Mouse (Mus musculus): ENCODE results near the gene Tmem199. TPM values are rescaled to one million over a fixed set of nuclear protein-coding genes. Genes with fewer than 3 reads are reported as not detected.
"Not testable (repeated sequence)": the region's sequence is repeated elsewhere in the genome, so short reads cannot be mapped to it uniquely, and the experiment has no call there.

Tmem199 gene
- polyA plus RNA-seq, 1 experiment = 8.7 TPM

DNA sequence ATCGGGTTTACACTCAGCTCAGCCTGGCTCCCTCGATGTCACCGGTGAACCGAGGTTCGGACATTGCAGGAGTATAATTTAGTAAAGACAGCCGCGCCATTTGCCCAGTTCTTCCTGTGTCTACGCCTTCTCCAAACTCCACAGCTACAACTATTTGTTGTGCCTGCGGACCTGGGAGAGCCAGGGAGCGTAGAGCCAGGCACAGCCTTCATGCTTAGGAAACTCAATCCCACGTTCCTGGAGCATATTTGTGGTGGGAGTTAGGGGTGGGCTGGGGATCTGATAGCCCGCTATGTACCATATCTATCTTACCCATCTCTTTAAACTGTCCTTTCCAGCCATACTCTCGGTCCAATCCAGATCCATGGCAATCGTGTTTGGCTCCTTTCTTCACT is 24.7 kb upstream of the Tmem199 start:
- TF ChIP-seq POLR2A (IDR thresholded peaks at IDR 0.05; ENCODE audit: low read depth, low read length) (no peak), CTCF (IDR thresholded peaks at IDR 0.05; ENCODE audit: extremely low read depth, insufficient read depth, insufficient read length, insufficient replicate concordance) (no peak)
- Histone ChIP-seq H3K27ac (ENCODE audit: insufficient read depth, low read length) (peak overlapping the region; percentile 62), H3K4me1 (ENCODE audit: control insufficient read depth, insufficient read depth, insufficient read length) (no peaks in the 10 kb centered on the region; the same call in 1 of the 2 replicates), H3K27me3 (ENCODE audit: control insufficient read depth, insufficient read depth, low read length) (no peaks in the 10 kb centered on the region), H3K36me3 (ENCODE audit: control insufficient read depth, insufficient read depth, low read length) (peaks cover 15% of the 10 kb centered on the region), H3K4me3 (ENCODE audit: extremely low read depth, insufficient read depth, insufficient read length) (peak overlapping the region; percentile 87)
- no peak for DNase-seq (ENCODE audit: low read depth in 1 of 2, low spot score in 2 of 2)
- 1% methylated on average over 14 of the region's 14 CpGs for WGBS

- TF ChIP-seq POLR2A (IDR thresholded peaks at IDR 0.05; ENCODE audit: low read depth, low read length) = peak; percentile 69
- TF ChIP-seq CTCF (IDR thresholded peaks at IDR 0.05; ENCODE audit: extremely low read depth, insufficient read depth, insufficient read length, insufficient replicate concordance) = no peak
- under 1% methylated on average over 52 of the region's 52 CpGs for WGBS
- H3K27ac ChIP-seq (ENCODE audit: insufficient read depth, low read length) = peak within 1 kb of the TSS; percentile 84
- H3K27me3 ChIP-seq (ENCODE audit: control insufficient read depth, insufficient read depth, low read length) = no peaks in the 10 kb centered on the region
- peaks cover 13% of the 10 kb centered on the region for H3K36me3 ChIP-seq (ENCODE audit: control insufficient read depth, insufficient read depth, low read length)
- peak within 1 kb of the TSS; percentile 87 for H3K4me3 ChIP-seq (ENCODE audit: extremely low read depth, insufficient read depth, insufficient read length)
- H3K4me1 ChIP-seq (ENCODE audit: control insufficient read depth, insufficient read depth, insufficient read length) = no peaks in the 10 kb centered on the region; the same call in 1 of the 2 replicates
- peak; percentile 99 for DNase-seq (ENCODE audit: low read depth in 1 of 2, low spot score in 2 of 2)
Measured at GRCm38 (mm10) chr11:78536080-78536689, 24.2 kb upstream of the Tmem199 start, which contains the start of the genes Tnfaip1 and Ift20. Tnfaip1 (minus strand) TSS chr11:78536332. Ift20 (plus strand) TSS chr11:78536361.

- no peaks in the 10 kb centered on the region for H3K27me3 ChIP-seq (ENCODE audit: control insufficient read depth, insufficient read depth, low read length)
- H3K27ac ChIP-seq (ENCODE audit: insufficient read depth, low read length) = peak overlapping the region; percentile 84
- H3K4me3 ChIP-seq (ENCODE audit: extremely low read depth, insufficient read depth, insufficient read length) = peak overlapping the region; percentile 81
- no peaks in the 10 kb centered on the region; the same call in 1 of the 2 replicates for H3K4me1 ChIP-seq (ENCODE audit: control insufficient read depth, insufficient read depth, insufficient read length)
- peaks cover 8% of the 10 kb centered on the region for H3K36me3 ChIP-seq (ENCODE audit: control insufficient read depth, insufficient read depth, low read length)
- TF ChIP-seq CTCF (IDR thresholded peaks at IDR 0.05; ENCODE audit: extremely low read depth, insufficient read depth, insufficient read length, insufficient replicate concordance) (no peak), POLR2A (IDR thresholded peaks at IDR 0.05; ENCODE audit: low read depth, low read length) (no peak)
- WGBS = 2% methylated on average over 23 of the region's 23 CpGs
- no peak for DNase-seq (ENCODE audit: low read depth in 1 of 2, low spot score in 2 of 2)
Measured at GRCm38 (mm10) chr11:78535376-78536079, 23.6 kb upstream of the Tmem199 start.

DNA sequence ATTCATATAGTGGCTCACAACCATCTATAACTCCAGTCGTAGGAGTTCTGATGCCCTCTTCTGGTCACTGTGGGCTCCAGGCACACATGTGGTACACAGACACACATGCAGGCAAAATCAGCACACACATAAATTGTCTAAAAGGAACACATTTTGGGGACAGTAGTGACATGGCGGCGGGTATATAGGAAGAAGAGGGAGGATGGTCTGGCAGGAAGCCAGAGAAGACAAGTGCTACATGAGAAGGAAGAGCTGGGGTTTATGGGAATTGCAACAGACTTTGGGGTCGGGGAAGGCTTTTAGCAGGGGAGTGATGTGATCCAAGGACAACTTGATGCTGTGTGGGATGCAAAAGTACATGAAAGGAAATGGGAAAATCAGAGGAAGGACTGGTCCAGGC is 22.5 kb upstream of the Tmem199 start:
- peaks cover 4% of the 10 kb centered on the region for H3K36me3 ChIP-seq (ENCODE audit: control insufficient read depth, insufficient read depth, low read length)
- no peak overlapping the region for H3K4me3 ChIP-seq (ENCODE audit: extremely low read depth, insufficient read depth, insufficient read length)
- 85% methylated on average over 4 of the region's 4 CpGs for WGBS
- H3K27me3 ChIP-seq (ENCODE audit: control insufficient read depth, insufficient read depth, low read length) = no peaks in the 10 kb centered on the region
- TF ChIP-seq POLR2A (IDR thresholded peaks at IDR 0.05; ENCODE audit: low read depth, low read length) = no peak
- no peak for TF ChIP-seq CTCF (IDR thresholded peaks at IDR 0.05; ENCODE audit: extremely low read depth, insufficient read depth, insufficient read length, insufficient replicate concordance)
- no peak overlapping the region for H3K27ac ChIP-seq (ENCODE audit: insufficient read depth, low read length)
- no peak for DNase-seq (ENCODE audit: low read depth in 1 of 2, low spot score in 2 of 2)
- no peaks in the 10 kb centered on the region; the same call in 1 of the 2 replicates for H3K4me1 ChIP-seq (ENCODE audit: control insufficient read depth, insufficient read depth, insufficient read length)

DNA sequence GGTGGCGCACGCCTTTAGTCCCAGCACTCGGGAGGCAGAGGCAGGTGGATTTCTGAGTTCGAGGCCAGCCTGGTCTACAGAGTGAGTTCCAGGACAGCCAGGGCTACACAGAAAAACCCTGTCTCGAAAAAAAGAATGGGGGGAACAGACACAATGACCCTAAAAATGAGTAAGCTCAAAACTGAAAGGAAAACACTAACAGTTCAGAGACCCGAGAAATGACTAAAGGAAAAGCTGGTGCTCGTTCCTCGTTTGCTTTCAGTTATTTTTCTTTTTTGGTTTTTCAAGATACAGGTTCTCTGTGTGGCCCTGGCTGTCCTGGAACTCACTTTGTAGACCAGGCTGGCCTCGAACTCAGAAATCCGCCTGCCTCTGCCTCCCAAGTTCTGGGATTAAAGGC is 19.5 kb upstream of the Tmem199 start:
- DNase-seq (ENCODE audit: low read depth in 1 of 2, low spot score in 2 of 2); H3K4me3 ChIP-seq (ENCODE audit: extremely low read depth, insufficient read depth, insufficient read length); H3K4me1 ChIP-seq (ENCODE audit: control insufficient read depth, insufficient read depth, insufficient read length); H3K27me3 ChIP-seq (ENCODE audit: control insufficient read depth, insufficient read depth, low read length): not testable (repeated sequence)
- peaks cover 16% of the 10 kb centered on the region for H3K36me3 ChIP-seq (ENCODE audit: control insufficient read depth, insufficient read depth, low read length)
- 0 out of 2 replicates have a peak overlapping the region, but pooled peaks have one; percentile 12 for H3K27ac ChIP-seq (ENCODE audit: insufficient read depth, low read length)
- WGBS = 82% methylated on average over 10 of the region's 10 CpGs

DNA sequence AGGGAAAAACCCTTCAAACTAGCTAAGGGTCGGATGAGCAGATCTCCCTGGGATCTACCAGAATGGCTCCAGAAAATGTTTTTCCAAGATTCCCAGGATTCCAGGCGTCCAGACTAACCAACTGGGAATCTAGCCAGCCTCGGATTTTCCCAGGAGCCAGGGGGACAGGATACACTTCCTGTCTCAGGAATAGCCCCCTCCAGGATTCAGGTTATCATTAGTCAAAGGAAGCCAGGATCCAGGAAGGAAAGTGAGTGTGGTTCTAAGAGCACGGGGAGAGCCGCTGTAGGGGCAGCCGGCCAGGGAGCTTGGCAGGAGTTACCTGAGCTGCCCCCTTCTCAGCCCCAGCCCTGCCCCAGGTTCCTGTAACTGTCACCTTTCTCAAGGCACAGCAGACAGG is 19.1 kb upstream of the Tmem199 start:
- TF ChIP-seq POLR2A (IDR thresholded peaks at IDR 0.05; ENCODE audit: low read depth, low read length) (no peak), CTCF (IDR thresholded peaks at IDR 0.05; ENCODE audit: extremely low read depth, insufficient read depth, insufficient read length, insufficient replicate concordance) (no peak)
- H3K36me3 ChIP-seq (ENCODE audit: control insufficient read depth, insufficient read depth, low read length) = peaks cover 17% of the 10 kb centered on the region
- H3K27me3 ChIP-seq (ENCODE audit: control insufficient read depth, insufficient read depth, low read length) = no peaks in the 10 kb centered on the region
- H3K4me3 ChIP-seq (ENCODE audit: extremely low read depth, insufficient read depth, insufficient read length) = no peak overlapping the region
- H3K27ac ChIP-seq (ENCODE audit: insufficient read depth, low read length) = 0 out of 2 replicates have a peak overlapping the region, but pooled peaks have one; percentile 12
- WGBS = 83% methylated on average over 6 of the region's 6 CpGs
- no peak for DNase-seq (ENCODE audit: low read depth in 1 of 2, low spot score in 2 of 2)
- H3K4me1 ChIP-seq (ENCODE audit: control insufficient read depth, insufficient read depth, insufficient read length) = no peaks in the 10 kb centered on the region; the same call in 1 of the 2 replicates

GRCm38 (mm10) chr11:78530001-78530400 is 18.0 kb upstream of the Tmem199 start:
- WGBS = 93% methylated on average over 12 of the region's 12 CpGs
- Histone ChIP-seq H3K27ac (ENCODE audit: insufficient read depth, low read length) (no peak overlapping the region), H3K4me1 (ENCODE audit: control insufficient read depth, insufficient read depth, insufficient read length) (no peaks in the 10 kb centered on the region), H3K4me3 (ENCODE audit: extremely low read depth, insufficient read depth, insufficient read length) (no peak overlapping the region), H3K36me3 (ENCODE audit: control insufficient read depth, insufficient read depth, low read length) (peaks cover 22% of the 10 kb centered on the region), H3K27me3 (ENCODE audit: control insufficient read depth, insufficient read depth, low read length) (no peaks in the 10 kb centered on the region)
- DNase-seq (ENCODE audit: low read depth in 1 of 2, low spot score in 2 of 2) = no peak
- TF ChIP-seq CTCF (IDR thresholded peaks at IDR 0.05; ENCODE audit: extremely low read depth, insufficient read depth, insufficient read length, insufficient replicate concordance) (no peak), POLR2A (IDR thresholded peaks at IDR 0.05; ENCODE audit: low read depth, low read length) (no peak)
